Mouse (Mus musculus) cerebellum, adult 9-10 months (tissue): Measurements from ENCODE around the gene Olfr1535.
A peak's percentile ranks its signal among the peaks of the same experiment; 100 is the strongest.

ENCODE experiments used
- DNase-seq: peaks from one replicate; pipeline ENCODE4 v3.0.0; 2022

Olfr1535 gene

DNA sequence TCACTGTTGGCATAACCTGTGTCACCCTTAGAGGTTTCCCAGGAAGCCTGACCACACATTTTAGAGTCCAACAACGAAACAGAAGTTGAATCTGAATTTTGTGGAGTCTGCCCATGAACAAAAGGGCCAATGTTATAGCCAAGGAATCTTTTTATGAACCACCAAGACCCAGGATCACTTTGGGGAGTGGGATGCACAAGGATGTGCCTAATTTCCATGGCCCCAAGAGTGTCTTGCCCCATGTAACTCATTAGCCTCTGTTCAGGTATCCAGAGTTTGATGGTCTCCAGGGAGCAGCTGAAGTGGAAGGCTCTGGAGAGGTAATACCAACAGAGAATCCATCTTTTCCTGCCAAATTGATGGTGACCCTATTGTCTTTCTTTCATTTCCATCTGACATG lies at the start of gene Olfr1535:
Gene Olfr1535 (minus strand): TSS at position 101 of the 400 bp plus-strand sequence.
- no peak for DNase-seq

DNA sequence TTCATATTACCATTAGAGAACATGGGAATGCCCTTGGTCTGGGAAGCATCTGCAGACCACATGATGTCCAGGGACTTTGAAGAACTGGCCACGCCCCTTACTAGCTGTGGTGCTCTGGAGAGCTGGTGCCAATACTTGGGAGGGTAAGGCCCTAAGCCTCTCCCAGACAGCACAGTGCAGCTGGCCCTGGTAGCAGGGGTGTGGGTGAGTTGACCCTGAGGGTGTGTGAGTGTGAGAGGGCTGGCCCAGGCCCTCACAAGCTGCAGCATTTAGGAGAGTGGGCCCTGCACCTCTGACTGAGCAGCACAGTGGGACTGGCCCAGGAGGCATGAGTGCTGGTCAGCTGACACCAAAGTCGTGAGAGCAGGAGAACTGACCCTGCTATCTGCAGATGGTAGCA lies 31.9 kb upstream of the Olfr1535 start:
- no peak for DNase-seq

DNA sequence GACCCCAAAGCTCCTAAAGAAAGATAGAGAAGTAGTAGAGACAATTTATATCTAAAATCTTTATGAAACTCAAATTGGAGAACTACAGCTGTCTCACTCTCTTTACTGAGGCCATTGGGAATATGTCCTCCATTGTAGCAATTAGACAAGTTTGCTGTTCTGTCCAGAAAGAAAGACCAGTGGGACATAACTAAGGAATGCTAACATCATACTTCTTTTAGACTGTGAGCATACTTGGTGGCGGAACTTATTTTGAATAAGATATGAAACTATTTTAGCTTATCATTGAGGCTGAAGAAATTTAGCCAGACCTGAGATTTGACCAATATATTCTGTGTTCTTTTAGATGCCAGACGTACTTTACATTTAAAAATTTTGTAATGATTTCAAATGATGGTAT lies 22.0 kb upstream of the Olfr1535 start, which contains the start of gene Olfr1364:
Gene Olfr1364 (minus strand): TSS at position 101 of the 400 bp plus-strand sequence.
- no peak for DNase-seq

DNA sequence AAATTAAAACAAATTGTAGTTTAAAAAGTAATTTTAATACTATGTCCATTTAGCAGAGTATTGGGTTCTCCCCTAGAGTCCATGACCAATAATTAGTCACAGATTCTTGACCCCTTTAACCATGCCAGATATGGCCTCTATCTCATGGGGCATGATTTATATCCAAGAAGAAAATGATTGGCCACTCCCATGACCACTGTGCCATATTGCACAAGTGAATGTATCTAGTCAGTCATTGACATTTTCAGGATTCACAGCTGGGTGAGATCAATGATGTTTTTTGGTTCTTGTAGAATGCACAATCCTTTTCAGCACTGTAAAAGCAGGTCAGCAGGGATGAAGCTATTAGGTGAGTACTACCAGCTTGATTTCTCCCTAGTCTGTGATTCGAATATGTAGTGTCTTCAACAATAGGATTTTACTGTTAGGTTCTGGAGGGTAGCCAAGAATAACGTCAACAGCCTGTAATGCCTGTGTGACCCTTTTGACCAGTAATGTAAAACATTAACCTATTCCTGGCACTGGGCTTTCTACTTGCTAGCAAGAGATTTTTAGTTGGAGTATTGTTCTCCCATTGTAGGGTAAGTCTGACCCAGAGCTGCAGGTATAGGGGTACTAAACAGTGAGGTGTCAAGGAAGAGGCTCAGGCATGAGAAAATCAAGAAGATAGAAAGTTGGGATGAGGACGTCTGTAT lies 9.1 kb downstream of the Olfr1535 start:
- DNase-seq: no peak

- no peak for DNase-seq
Measured at GRCm38 (mm10) chr13:21549487-21549886, 10.2 kb downstream of the Olfr1535 start.

- DNase-seq: no peak
Measured at GRCm38 (mm10) chr13:21542708-21543107, 17.0 kb downstream of the Olfr1535 start, which contains the start of gene Olfr1366. Gene Olfr1366 (minus strand): TSS chr13:21542808.

- peak; percentile 90 for DNase-seq
Measured at GRCm38 (mm10) chr13:21530781-21531201, 28.9 kb downstream of the Olfr1535 start, which contains the start of gene Zkscan8. Gene Zkscan8 (minus strand): TSS chr13:21531120.

GRCm38 (mm10) chr13:21530136-21530535 lies 29.6 kb downstream of the Olfr1535 start:
- no peak for DNase-seq

GRCm38 (mm10) chr13:21506221-21506649 lies 53.5 kb downstream of the Olfr1535 start:
- DNase-seq: peak; percentile 82
